Mouse (Mus musculus): ENCODE results near the gene Ap2a2. TPM values are rescaled to one million over a fixed set of nuclear protein-coding genes. Genes with fewer than 3 reads are reported as not detected.

The Ap2a2 gene
- polyA plus RNA-seq (2014; fragmentation: Nextera tagmentation; extraction: Ambion mirVana) = 68.0 and 73.8 TPM in 2 replicates

GRCm38 (mm10) chr7:141561682-141562391 is at the start of gene Ap2a2:
Gene Ap2a2, plus strand, starts transcription at chr7:141562173.
- H3K4me2 ChIP-seq (ENCODE audit: low read depth, low read length) = peak within 1 kb of the TSS; percentile 94
- H3K36me3 ChIP-seq (ENCODE audit: control insufficient read depth, insufficient read depth, low read length) = no peaks in the 10 kb centered on the region
- WGBS = 1% methylated on average over 18 of the region's 72 CpGs
- no peaks in the 10 kb centered on the region for H3K27me3 ChIP-seq (replicated peaks; ENCODE audit: control insufficient read depth, insufficient read depth, low read length)
- H3K4me3 ChIP-seq (ENCODE audit: low read depth, low read length) = peak within 1 kb of the TSS; percentile 99
- H3K9me3 ChIP-seq (ENCODE audit: control insufficient read depth, low read length) = no peaks in the 10 kb centered on the region
- ATAC-seq (ENCODE audit: low read depth) (peak; percentile 94), DNase-seq (ENCODE audit: low spot score) (peak; percentile 97)
- peaks cover 20% of the 10 kb centered on the region for H3K4me1 ChIP-seq (ENCODE audit: control insufficient read depth, insufficient read depth, low read length)
- peak within 1 kb of the TSS; percentile 94 for H3K9ac ChIP-seq (ENCODE audit: low read depth, low read length)
- peak within 1 kb of the TSS; percentile 81 for H3K27ac ChIP-seq (replicated peaks; ENCODE audit: low read depth, low read length)

- Histone ChIP-seq H3K27me3 (replicated peaks; ENCODE audit: control insufficient read depth, insufficient read depth, low read length) (no peaks in the 10 kb centered on the region), H3K36me3 (ENCODE audit: control insufficient read depth, insufficient read depth, low read length) (peaks cover 52% of the 10 kb centered on the region), H3K4me3 (ENCODE audit: low read depth, low read length) (no peak overlapping the region), H3K27ac (replicated peaks; ENCODE audit: low read depth, low read length) (no peak overlapping the region), H3K9me3 (ENCODE audit: control insufficient read depth, low read length) (no peaks in the 10 kb centered on the region), H3K4me1 (ENCODE audit: control insufficient read depth, insufficient read depth, low read length) (no peaks in the 10 kb centered on the region), H3K4me2 (ENCODE audit: low read depth, low read length) (no peak overlapping the region), H3K9ac (ENCODE audit: low read depth, low read length) (no peak overlapping the region)
- no peak for DNase-seq (ENCODE audit: low spot score)
- WGBS = 88% methylated on average over 4 of the region's 4 CpGs
- ATAC-seq (ENCODE audit: low read depth) = no peak
These were observed 44.3 kb upstream of the Ap2a2 start for GRCm38 (mm10) chr7:141517638-141518037.

- H3K9me3 ChIP-seq (ENCODE audit: control insufficient read depth, low read length) = no peaks in the 10 kb centered on the region
- peaks cover 49% of the 10 kb centered on the region for H3K36me3 ChIP-seq (ENCODE audit: control insufficient read depth, insufficient read depth, low read length)
- no peak overlapping the region for H3K9ac ChIP-seq (ENCODE audit: low read depth, low read length)
- no peak overlapping the region for H3K4me2 ChIP-seq (ENCODE audit: low read depth, low read length)
- H3K4me1 ChIP-seq (ENCODE audit: control insufficient read depth, insufficient read depth, low read length) = no peaks in the 10 kb centered on the region
- DNase-seq (ENCODE audit: low spot score) (no peak), ATAC-seq (ENCODE audit: low read depth) (no peak)
- H3K27me3 ChIP-seq (replicated peaks; ENCODE audit: control insufficient read depth, insufficient read depth, low read length) = no peaks in the 10 kb centered on the region
- WGBS = 82% methylated on average over 5 of the region's 5 CpGs
- no peak overlapping the region for H3K4me3 ChIP-seq (ENCODE audit: low read depth, low read length)
- H3K27ac ChIP-seq (replicated peaks; ENCODE audit: low read depth, low read length) = no peak overlapping the region
These were observed 43.7 kb upstream of the Ap2a2 start for GRCm38 (mm10) chr7:141518296-141518695.

- Histone ChIP-seq H3K4me3 (ENCODE audit: low read depth, low read length) (no peak overlapping the region), H3K4me2 (ENCODE audit: low read depth, low read length) (no peak overlapping the region), H3K4me1 (ENCODE audit: control insufficient read depth, insufficient read depth, low read length) (no peaks in the 10 kb centered on the region), H3K9ac (ENCODE audit: low read depth, low read length) (no peak overlapping the region), H3K36me3 (ENCODE audit: control insufficient read depth, insufficient read depth, low read length) (peaks cover 43% of the 10 kb centered on the region), H3K27me3 (replicated peaks; ENCODE audit: control insufficient read depth, insufficient read depth, low read length) (no peaks in the 10 kb centered on the region), H3K9me3 (ENCODE audit: control insufficient read depth, low read length) (no peaks in the 10 kb centered on the region), H3K27ac (replicated peaks; ENCODE audit: low read depth, low read length) (no peak overlapping the region)
- ATAC-seq (ENCODE audit: low read depth) (no peak), DNase-seq (ENCODE audit: low spot score) (no peak)
- WGBS = 67% methylated on average over 3 of the region's 3 CpGs
These were observed 43.0 kb upstream of the Ap2a2 start for GRCm38 (mm10) chr7:141518926-141519325.

GRCm38 (mm10) chr7:141519795-141520194 is 42.2 kb upstream of the Ap2a2 start:
- no peak overlapping the region for H3K9ac ChIP-seq (ENCODE audit: low read depth, low read length)
- H3K4me2 ChIP-seq (ENCODE audit: low read depth, low read length) = no peak overlapping the region
- no peaks in the 10 kb centered on the region for H3K27me3 ChIP-seq (replicated peaks; ENCODE audit: control insufficient read depth, insufficient read depth, low read length)
- 76% methylated on average over 1 of the region's 1 CpGs for WGBS
- no peak overlapping the region for H3K4me3 ChIP-seq (ENCODE audit: low read depth, low read length)
- no peaks in the 10 kb centered on the region for H3K4me1 ChIP-seq (ENCODE audit: control insufficient read depth, insufficient read depth, low read length)
- no peak for ATAC-seq (ENCODE audit: low read depth)
- peaks cover 37% of the 10 kb centered on the region for H3K36me3 ChIP-seq (ENCODE audit: control insufficient read depth, insufficient read depth, low read length)
- no peak overlapping the region for H3K27ac ChIP-seq (replicated peaks; ENCODE audit: low read depth, low read length)
- no peaks in the 10 kb centered on the region for H3K9me3 ChIP-seq (ENCODE audit: control insufficient read depth, low read length)
- DNase-seq (ENCODE audit: low spot score) = no peak

GRCm38 (mm10) chr7:141523007-141523406 is 39.0 kb upstream of the Ap2a2 start:
- DNase-seq (ENCODE audit: low spot score) (no peak), ATAC-seq (ENCODE audit: low read depth) (no peak)
- H3K4me3 ChIP-seq (ENCODE audit: low read depth, low read length) = no peak overlapping the region
- H3K27ac ChIP-seq (replicated peaks; ENCODE audit: low read depth, low read length) = no peak overlapping the region
- no peak overlapping the region for H3K9ac ChIP-seq (ENCODE audit: low read depth, low read length)
- peaks cover 27% of the 10 kb centered on the region; the same call in 1 of the 2 replicates for H3K36me3 ChIP-seq (ENCODE audit: control insufficient read depth, insufficient read depth, low read length)
- H3K4me1 ChIP-seq (ENCODE audit: control insufficient read depth, insufficient read depth, low read length) = no peaks in the 10 kb centered on the region
- H3K9me3 ChIP-seq (ENCODE audit: control insufficient read depth, low read length) = no peaks in the 10 kb centered on the region
- no peak overlapping the region for H3K4me2 ChIP-seq (ENCODE audit: low read depth, low read length)
- no peaks in the 10 kb centered on the region for H3K27me3 ChIP-seq (replicated peaks; ENCODE audit: control insufficient read depth, insufficient read depth, low read length)
- WGBS = 65% methylated on average over 2 of the region's 4 CpGs

- no peak for ATAC-seq (ENCODE audit: low read depth)
- H3K4me1 ChIP-seq (ENCODE audit: control insufficient read depth, insufficient read depth, low read length) = no peaks in the 10 kb centered on the region
- no peaks in the 10 kb centered on the region for H3K9me3 ChIP-seq (ENCODE audit: control insufficient read depth, low read length)
- no peak overlapping the region for H3K4me3 ChIP-seq (ENCODE audit: low read depth, low read length)
- H3K36me3 ChIP-seq (ENCODE audit: control insufficient read depth, insufficient read depth, low read length) = peaks cover 37% of the 10 kb centered on the region
- H3K4me2 ChIP-seq (ENCODE audit: low read depth, low read length) = no peak overlapping the region
- no peak overlapping the region for H3K9ac ChIP-seq (ENCODE audit: low read depth, low read length)
- no peak for DNase-seq (ENCODE audit: low spot score)
- no peak overlapping the region for H3K27ac ChIP-seq (replicated peaks; ENCODE audit: low read depth, low read length)
- WGBS = 80% methylated on average over 4 of the region's 4 CpGs
- H3K27me3 ChIP-seq (replicated peaks; ENCODE audit: control insufficient read depth, insufficient read depth, low read length) = no peaks in the 10 kb centered on the region
These were observed 37.7 kb upstream of the Ap2a2 start for GRCm38 (mm10) chr7:141524271-141524670.

- Histone ChIP-seq H3K9ac (ENCODE audit: low read depth, low read length) (no peak overlapping the region), H3K4me1 (ENCODE audit: control insufficient read depth, insufficient read depth, low read length) (no peaks in the 10 kb centered on the region), H3K27ac (replicated peaks; ENCODE audit: low read depth, low read length) (no peak overlapping the region), H3K27me3 (replicated peaks; ENCODE audit: control insufficient read depth, insufficient read depth, low read length) (no peaks in the 10 kb centered on the region), H3K4me3 (ENCODE audit: low read depth, low read length) (no peak overlapping the region), H3K9me3 (ENCODE audit: control insufficient read depth, low read length) (no peaks in the 10 kb centered on the region), H3K36me3 (ENCODE audit: control insufficient read depth, insufficient read depth, low read length) (peaks cover 37% of the 10 kb centered on the region), H3K4me2 (ENCODE audit: low read depth, low read length) (no peak overlapping the region)
- peak; percentile 86 for ATAC-seq (ENCODE audit: low read depth)
- WGBS = 57% methylated on average over 6 of the region's 6 CpGs
- DNase-seq (ENCODE audit: low spot score) = peak; percentile 84
These were observed 37.0 kb upstream of the Ap2a2 start for GRCm38 (mm10) chr7:141524760-141525579.
